Mouse (Mus musculus): ENCODE results near the gene Whrn.

Gene Whrn

GRCm38 (mm10) chr4:63405683-63406082 lies 90.1 kb downstream of the Whrn start:
- peak; percentile 12 for DNase-seq (ENCODE audit: low read depth)

- peak; percentile 66 for DNase-seq (ENCODE audit: low read depth)
These were observed 90.7 kb downstream of the Whrn start for GRCm38 (mm10) chr4:63405051-63405450.

GRCm38 (mm10) chr4:63404205-63404604 lies 91.6 kb downstream of the Whrn start:
- DNase-seq (ENCODE audit: low read depth), result peak; percentile 77

DNA sequence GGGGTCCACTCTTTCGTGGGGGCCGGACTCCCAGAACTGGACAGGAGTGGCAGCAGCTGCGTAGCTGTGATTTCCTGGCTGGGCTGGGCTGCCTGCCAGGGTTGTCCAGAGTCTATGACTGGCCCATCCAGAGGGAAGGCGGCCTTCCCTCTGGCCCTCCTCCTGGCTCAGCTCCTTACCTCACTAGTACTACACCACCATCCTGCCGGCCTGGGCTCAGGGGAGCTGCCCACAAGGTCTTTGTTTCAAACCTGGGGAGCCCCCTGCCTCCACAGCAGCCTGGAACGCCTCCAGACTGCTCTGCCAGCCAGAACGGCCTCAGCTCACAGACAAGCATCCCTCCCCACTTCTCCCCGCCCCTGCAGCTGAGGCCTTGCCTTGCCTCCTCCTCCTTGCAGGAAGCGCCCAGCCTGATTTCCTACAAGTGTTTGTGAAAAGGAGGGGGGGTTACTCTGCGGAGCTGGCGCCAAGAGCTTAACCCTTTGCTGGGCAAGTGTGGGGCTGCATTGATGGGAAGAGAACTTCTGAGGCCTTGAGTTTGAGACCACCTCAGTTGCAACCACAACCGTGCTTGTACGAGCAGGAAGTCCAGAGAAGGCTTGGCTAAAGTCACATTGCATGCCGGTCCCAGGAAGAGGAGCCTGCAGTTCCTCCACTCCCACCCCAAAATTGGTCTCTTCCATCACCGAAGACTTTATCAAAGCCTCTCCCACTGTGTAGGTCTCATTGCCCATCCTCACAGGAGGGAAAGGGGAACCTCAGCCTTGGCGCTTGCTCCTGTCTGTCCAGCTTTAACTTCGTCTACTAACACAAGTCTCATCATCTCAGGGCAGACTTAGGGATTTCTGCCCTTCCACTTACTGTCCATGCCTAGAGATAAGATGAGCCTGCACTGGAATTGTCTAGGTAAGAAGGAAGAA lies 92.5 kb downstream of the Whrn start, which contains the start of gene Akna:
Gene Akna, minus strand, starts transcription at position 315 of the 920 bp plus-strand sequence.
- DNase-seq (ENCODE audit: low read depth), result peak; percentile 86

- DNase-seq (ENCODE audit: low read depth), result no peak
These were observed 93.2 kb downstream of the Whrn start for GRCm38 (mm10) chr4:63402558-63402957.

DNA sequence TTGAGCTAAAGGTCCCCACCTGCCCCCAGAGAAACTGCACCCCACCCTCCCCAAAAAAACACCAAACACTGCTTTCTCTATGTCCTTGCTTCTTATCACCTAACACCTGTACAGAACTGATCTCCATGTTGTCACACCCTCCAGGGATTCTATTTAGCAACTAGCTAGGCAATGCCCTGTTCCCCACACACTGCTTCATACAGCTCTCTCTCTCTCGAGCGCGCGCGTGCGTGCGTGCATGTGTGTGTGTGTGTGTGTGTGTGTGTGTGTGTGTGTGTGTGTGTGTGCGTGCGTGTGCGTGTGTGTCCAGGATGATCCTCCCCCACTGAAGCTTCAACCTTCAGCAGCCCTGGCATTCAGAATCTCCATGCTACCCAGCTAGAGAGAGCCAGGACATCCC lies 93.7 kb downstream of the Whrn start:
- peak; percentile 63 for DNase-seq (ENCODE audit: low read depth)

DNA sequence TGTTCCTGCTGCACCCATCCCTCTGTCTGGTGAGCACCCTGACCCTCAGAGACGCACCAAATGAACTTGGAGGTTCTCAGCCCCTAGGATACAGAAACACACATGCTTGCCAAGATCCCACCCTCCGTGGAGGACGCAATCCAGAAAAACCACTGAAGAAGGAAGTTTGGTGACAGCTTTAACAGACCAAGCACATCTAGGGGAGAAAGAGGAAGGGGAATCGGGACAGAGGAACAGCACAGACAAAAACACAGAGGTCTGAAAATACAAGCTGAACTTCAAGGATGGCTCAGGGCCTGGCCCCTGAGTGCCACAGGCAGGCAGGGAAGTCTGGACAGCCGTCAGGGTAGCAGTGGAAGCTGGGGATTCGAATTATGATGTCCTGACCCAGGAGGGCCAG lies 94.2 kb downstream of the Whrn start:
- DNase-seq (ENCODE audit: low read depth), result no peak

DNA sequence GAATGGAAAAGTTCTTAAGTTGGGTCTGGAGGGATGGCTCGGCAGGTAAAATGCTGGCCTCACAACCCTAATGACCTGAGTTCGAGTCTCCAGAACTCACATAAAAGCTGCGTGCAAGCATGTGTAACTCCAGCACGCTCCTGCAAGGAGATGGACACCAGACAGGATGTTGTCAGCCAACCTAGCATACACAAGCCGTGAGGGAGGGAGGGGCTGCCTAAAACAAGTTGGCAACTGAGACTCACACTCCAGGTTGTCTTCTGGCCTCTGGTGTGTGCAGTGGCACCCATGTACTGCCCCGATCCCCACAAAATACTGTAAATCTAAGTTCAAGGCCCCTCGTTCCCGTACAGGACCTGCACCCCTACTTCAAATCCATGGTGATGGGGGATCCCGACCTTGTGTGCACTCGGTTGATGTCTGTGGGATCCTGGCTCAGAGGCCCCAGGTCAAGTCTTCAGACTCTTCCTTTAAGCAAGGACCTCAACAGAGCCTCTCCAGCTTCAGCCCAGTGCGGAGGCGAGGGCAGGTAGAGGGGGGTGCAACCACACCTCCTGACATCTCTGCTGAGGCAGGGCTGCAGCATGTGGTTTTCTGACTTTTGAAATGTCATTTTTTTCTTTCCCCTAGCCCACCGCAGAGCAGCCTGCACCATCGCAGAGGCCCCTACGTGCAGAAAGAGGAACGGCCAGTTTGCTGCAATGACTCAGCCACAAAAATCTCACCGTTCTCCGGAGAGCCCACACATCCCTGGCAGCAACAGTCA lies 95.1 kb downstream of the Whrn start:
- DNase-seq (ENCODE audit: low read depth), result peak; percentile 72

- DNase-seq (ENCODE audit: low read depth), result peak; percentile 39
These were observed 96.0 kb downstream of the Whrn start for GRCm38 (mm10) chr4:63399691-63400270.

- DNase-seq (ENCODE audit: low read depth), result peak; percentile 75
These were observed 96.8 kb downstream of the Whrn start for GRCm38 (mm10) chr4:63398854-63399609.

GRCm38 (mm10) chr4:63397981-63398537 lies 97.7 kb downstream of the Whrn start:
- DNase-seq (ENCODE audit: low read depth), result no peak

GRCm38 (mm10) chr4:63391322-63391721 lies 104.5 kb downstream of the Whrn start:
- DNase-seq (ENCODE audit: low read depth), result peak; percentile 64

DNA sequence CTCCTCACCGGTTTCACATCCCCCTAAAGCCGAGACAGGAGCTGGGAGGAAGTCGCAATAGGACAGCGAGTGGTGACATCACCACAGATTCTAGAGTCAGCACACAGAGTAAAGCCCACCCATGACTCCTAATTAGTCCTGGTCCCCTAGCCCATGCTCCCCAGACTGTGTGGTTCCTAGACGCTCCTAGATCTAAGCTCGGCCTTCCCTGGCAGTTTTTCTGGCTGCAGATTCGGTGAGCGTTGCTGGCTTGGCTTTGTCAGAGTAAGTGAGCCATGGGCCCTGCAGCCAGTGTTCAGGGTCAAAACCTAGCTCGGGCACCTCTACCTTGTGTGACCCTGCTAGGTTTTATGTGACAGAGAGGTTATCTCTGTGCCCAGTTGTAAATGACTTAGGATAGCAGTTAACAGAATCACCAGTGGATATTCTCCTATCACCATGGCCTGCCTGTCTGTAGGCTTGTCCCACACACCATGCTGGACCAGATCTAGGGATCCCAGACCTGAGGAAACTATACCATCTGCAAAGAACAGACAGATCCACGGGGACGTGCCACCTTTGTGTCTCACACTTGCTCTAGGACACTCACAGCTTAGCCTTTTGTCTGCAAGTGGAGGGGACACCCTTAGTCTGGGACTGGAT lies 105.8 kb downstream of the Whrn start:
- no peak for DNase-seq (ENCODE audit: low read depth)

- DNase-seq (ENCODE audit: low read depth), result peak; percentile 78
These were observed 106.5 kb downstream of the Whrn start for GRCm38 (mm10) chr4:63389121-63389886.

DNA sequence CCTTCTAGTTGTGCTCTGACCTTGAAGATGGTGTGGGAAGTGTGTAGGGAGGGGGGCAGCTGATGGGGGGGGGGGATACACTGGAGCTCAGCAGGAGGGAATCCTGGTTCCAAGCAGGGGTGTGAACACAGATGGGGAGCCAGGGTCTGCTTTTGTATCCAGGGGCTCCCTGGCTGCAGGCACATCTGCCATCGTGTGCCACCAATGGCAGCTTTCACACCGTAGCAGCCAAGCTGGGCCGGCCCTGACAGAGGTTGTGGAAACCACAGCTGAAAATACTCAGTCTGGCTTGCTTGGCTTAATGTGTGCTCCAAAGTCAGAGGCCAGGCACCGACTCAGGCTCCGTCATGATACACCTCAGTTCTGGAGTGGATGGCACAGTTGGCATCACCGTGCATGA lies 107.8 kb downstream of the Whrn start:
- peak; percentile 48 for DNase-seq (ENCODE audit: low read depth)

GRCm38 (mm10) chr4:63385784-63386183 lies 110.0 kb downstream of the Whrn start:
- DNase-seq (ENCODE audit: low read depth), result peak; percentile 97

- no peak for DNase-seq (ENCODE audit: low read depth)
These were observed 110.5 kb downstream of the Whrn start for GRCm38 (mm10) chr4:63385253-63385652.

- peak; percentile 44 for DNase-seq (ENCODE audit: low read depth)
These were observed 111.5 kb downstream of the Whrn start for GRCm38 (mm10) chr4:63384262-63384661.

- no peak for DNase-seq (ENCODE audit: low read depth)
These were observed 112.3 kb downstream of the Whrn start for GRCm38 (mm10) chr4:63383474-63383873.

Data from naive thymus-derived CD4-positive, alpha-beta T cell, adult 2 months (primary cell).